Mouse (Mus musculus): Measurements from ENCODE around the gene Stk11ip. TPM values are rescaled to one million over a fixed set of nuclear protein-coding genes. Genes with fewer than 3 reads are reported as not detected.
A peak's percentile ranks its signal among the peaks of the same experiment; 100 is the strongest.

The Stk11ip gene
- polyA plus RNA-seq, 1 experiment: 5.1 TPM

- H3K27me3 ChIP-seq (ENCODE audit: control insufficient read depth): peaks cover 37% of the 10 kb centered on the region
- no peaks in the 10 kb centered on the region; the same call in 1 of the 2 replicates for H3K9me3 ChIP-seq (ENCODE audit: control insufficient read depth, low read length)
- H3K4me3 ChIP-seq (replicated peaks): no peak overlapping the region
- H3K36me3 ChIP-seq (ENCODE audit: control insufficient read depth): peaks cover 9% of the 10 kb centered on the region; the same call in 1 of the 2 replicates
- peaks cover 2% of the 10 kb centered on the region; the same call in 1 of the 2 replicates for H3K4me1 ChIP-seq (ENCODE audit: control insufficient read depth)
- TF ChIP-seq GATA1 (IDR thresholded peaks at IDR 0.05; ENCODE audit: low read length): no peak
- TF ChIP-seq TAL1 (IDR thresholded peaks at IDR 0.05; ENCODE audit: low read length): no peak
Measured at GRCm38 (mm10) chr1:75501905-75502304, 19.4 kb upstream of the Stk11ip start.

- H3K27me3 ChIP-seq (ENCODE audit: control insufficient read depth): peaks cover 46% of the 10 kb centered on the region
- H3K4me3 ChIP-seq (replicated peaks): no peak overlapping the region
- H3K9me3 ChIP-seq (ENCODE audit: control insufficient read depth, low read length): no peaks in the 10 kb centered on the region; the same call in 1 of the 2 replicates
- H3K4me1 ChIP-seq (ENCODE audit: control insufficient read depth): peaks cover 2% of the 10 kb centered on the region; the same call in 1 of the 2 replicates
- peaks cover 7% of the 10 kb centered on the region; the same call in 1 of the 2 replicates for H3K36me3 ChIP-seq (ENCODE audit: control insufficient read depth)
- TF ChIP-seq GATA1 (IDR thresholded peaks at IDR 0.05; ENCODE audit: low read length) (no peak), TAL1 (IDR thresholded peaks at IDR 0.05; ENCODE audit: low read length) (no peak)
Measured at GRCm38 (mm10) chr1:75502945-75503650, 18.2 kb upstream of the Stk11ip start.

GRCm38 (mm10) chr1:75503651-75503980 lies 17.7 kb upstream of the Stk11ip start:
- Histone ChIP-seq H3K9me3 (ENCODE audit: control insufficient read depth, low read length) (no peaks in the 10 kb centered on the region; the same call in 1 of the 2 replicates), H3K4me1 (ENCODE audit: control insufficient read depth) (peaks cover 2% of the 10 kb centered on the region; the same call in 1 of the 2 replicates), H3K27me3 (ENCODE audit: control insufficient read depth) (peaks cover 46% of the 10 kb centered on the region), H3K4me3 (replicated peaks) (no peak overlapping the region), H3K36me3 (ENCODE audit: control insufficient read depth) (peaks cover 7% of the 10 kb centered on the region; the same call in 1 of the 2 replicates)
- TF ChIP-seq GATA1 (IDR thresholded peaks at IDR 0.05; ENCODE audit: low read length): no peak
- no peak for TF ChIP-seq TAL1 (IDR thresholded peaks at IDR 0.05; ENCODE audit: low read length)

- no peaks in the 10 kb centered on the region; the same call in 1 of the 2 replicates for H3K9me3 ChIP-seq (ENCODE audit: control insufficient read depth, low read length)
- H3K27me3 ChIP-seq (ENCODE audit: control insufficient read depth): peaks cover 47% of the 10 kb centered on the region
- H3K4me3 ChIP-seq (replicated peaks): no peak overlapping the region
- peaks cover 2% of the 10 kb centered on the region; the same call in 1 of the 2 replicates for H3K4me1 ChIP-seq (ENCODE audit: control insufficient read depth)
- peaks cover 7% of the 10 kb centered on the region; the same call in 1 of the 2 replicates for H3K36me3 ChIP-seq (ENCODE audit: control insufficient read depth)
- no peak for TF ChIP-seq GATA1 (IDR thresholded peaks at IDR 0.05; ENCODE audit: low read length)
- no peak for TF ChIP-seq TAL1 (IDR thresholded peaks at IDR 0.05; ENCODE audit: low read length)
Measured at GRCm38 (mm10) chr1:75504256-75505045, 16.9 kb upstream of the Stk11ip start.

GRCm38 (mm10) chr1:75505159-75505955 lies 16.0 kb upstream of the Stk11ip start:
- TF ChIP-seq TAL1 (IDR thresholded peaks at IDR 0.05; ENCODE audit: low read length) (no peak), GATA1 (IDR thresholded peaks at IDR 0.05; ENCODE audit: low read length) (no peak)
- Histone ChIP-seq H3K4me3 (replicated peaks) (peak overlapping the region; percentile 58), H3K27me3 (ENCODE audit: control insufficient read depth) (peaks cover 50% of the 10 kb centered on the region), H3K9me3 (ENCODE audit: control insufficient read depth, low read length) (no peaks in the 10 kb centered on the region; the same call in 1 of the 2 replicates), H3K4me1 (ENCODE audit: control insufficient read depth) (peaks cover 2% of the 10 kb centered on the region; the same call in 1 of the 2 replicates), H3K36me3 (ENCODE audit: control insufficient read depth) (peaks cover 7% of the 10 kb centered on the region; the same call in 1 of the 2 replicates)

- H3K27me3 ChIP-seq (ENCODE audit: control insufficient read depth): peaks cover 50% of the 10 kb centered on the region
- H3K36me3 ChIP-seq (ENCODE audit: control insufficient read depth): peaks cover 7% of the 10 kb centered on the region; the same call in 1 of the 2 replicates
- H3K9me3 ChIP-seq (ENCODE audit: control insufficient read depth, low read length): no peaks in the 10 kb centered on the region; the same call in 1 of the 2 replicates
- no peak for TF ChIP-seq TAL1 (IDR thresholded peaks at IDR 0.05; ENCODE audit: low read length)
- TF ChIP-seq GATA1 (IDR thresholded peaks at IDR 0.05; ENCODE audit: low read length): no peak
- H3K4me1 ChIP-seq (ENCODE audit: control insufficient read depth): peaks cover 2% of the 10 kb centered on the region; the same call in 1 of the 2 replicates
- peak within 1 kb of the TSS; percentile 58 for H3K4me3 ChIP-seq (replicated peaks)
Measured at GRCm38 (mm10) chr1:75505956-75506831, 15.1 kb upstream of the Stk11ip start, which contains the start of gene Obsl1. Obsl1 (minus strand) TSS chr1:75506452.

- no peak for TF ChIP-seq GATA1 (IDR thresholded peaks at IDR 0.05; ENCODE audit: low read length)
- TF ChIP-seq TAL1 (IDR thresholded peaks at IDR 0.05; ENCODE audit: low read length): no peak
- peaks cover 2% of the 10 kb centered on the region; the same call in 1 of the 2 replicates for H3K4me1 ChIP-seq (ENCODE audit: control insufficient read depth)
- no peaks in the 10 kb centered on the region; the same call in 1 of the 2 replicates for H3K9me3 ChIP-seq (ENCODE audit: control insufficient read depth, low read length)
- H3K27me3 ChIP-seq (ENCODE audit: control insufficient read depth): peaks cover 50% of the 10 kb centered on the region
- H3K4me3 ChIP-seq (replicated peaks): peak within 1 kb of the TSS; percentile 58
- peaks cover 4% of the 10 kb centered on the region; the same call in 1 of the 2 replicates for H3K36me3 ChIP-seq (ENCODE audit: control insufficient read depth)
Measured at GRCm38 (mm10) chr1:75507006-75507405, 14.3 kb upstream of the Stk11ip start, which contains the start of gene Inha. Inha (plus strand) TSS chr1:75507077.

Data from erythroblast, embryonic 14.5 days (primary cell).